Mouse (Mus musculus): ENCODE measurements around the gene Adcy6. TPM values are rescaled to one million over a fixed set of nuclear protein-coding genes. Genes with fewer than 3 reads are reported as not detected.

Gene Adcy6
- total and polyA plus RNA-seq, 3 experiments = 0.06 to 1.5 TPM; not detected in 1

- dilution Hi-C loops (cut with MboI; ENCODE audit: extremely low pct_ligation_motif_present, extremely low pct_unique_long_range_greater_than_20kb, low sequenced_read_pairs) = no loop called here
- in situ Hi-C loops (cut with MboI; ENCODE audit: low pct_ligation_motif_present, low pct_unique_long_range_greater_than_20kb, low sequenced_read_pairs) = no loop called here
- Histone ChIP-seq H3K27ac (ENCODE audit: insufficient read depth, low read depth) (no peak overlapping the region), H3K4me2 (ENCODE audit: insufficient read depth, low read depth, poor library complexity, severe bottlenecking) (no peak overlapping the region), H3K36me3 (replicated peaks in 1 of 2; ENCODE audit: control insufficient read depth in 1 of 2, insufficient read depth in 1 of 2, low read length in 1 of 2) (peaks cover 45 to 82% of the 10 kb centered on the region in 2 experiments), H3K4me3 (replicated peaks in 1 of 3; ENCODE audit: low read depth in 2 of 3, low read length in 2 of 3, poor library complexity in 1 of 3) (no peak overlapping the region), H3K79me2 (replicated peaks; ENCODE audit: control insufficient read depth, extremely low read depth, insufficient read depth, poor library complexity, severe bottlenecking) (peaks cover 56% of the 10 kb centered on the region), H3K4me1 (ENCODE audit: control insufficient read depth in 1 of 2, insufficient read depth in 2 of 2) (peaks cover 2 to 9% of the 10 kb centered on the region in 2 experiments; a peak in 1 of 4 replicates), H3K9ac (ENCODE audit: insufficient read depth, low read depth) (no peak overlapping the region), H3K27me3 (replicated peaks) (no peaks in the 10 kb centered on the region), H3K9me3 (replicated peaks; ENCODE audit: low read length) (no peaks in the 10 kb centered on the region)
- DNase-seq (ENCODE audit: extremely low read depth) = no peak
- TF ChIP-seq CTCF (conservative IDR thresholded peaks at IDR 0.05 in 1 of 2, IDR thresholded peaks at IDR 0.05 in 1 of 2; ENCODE audit: low read depth in 2 of 2, low read length in 2 of 2) = no peak
- no peak for TF ChIP-seq JUND (conservative IDR thresholded peaks at IDR 0.05; ENCODE audit: low read depth, low read length)
- no peak for TF ChIP-seq MAFK (IDR thresholded peaks at IDR 0.05; ENCODE audit: insufficient replicate concordance, low read length)
- no peak for TF ChIP-seq ZNF384 (IDR thresholded peaks at IDR 0.05; ENCODE audit: low read depth, low read length)
- TF ChIP-seq PAX5 (IDR thresholded peaks at IDR 0.05; ENCODE audit: low read length) = no peak
- no peak for TF ChIP-seq ZMIZ1 (IDR thresholded peaks at IDR 0.05; ENCODE audit: low read depth, low read length)
- no peak for TF ChIP-seq POLR2A (IDR thresholded peaks at IDR 0.05; ENCODE audit: low read depth, low read length)
- no peak for TF ChIP-seq ELF1 (IDR thresholded peaks at IDR 0.05; ENCODE audit: low read depth, low read length)
These were observed 52.7 kb downstream of the Adcy6 start for GRCm38 (mm10) chr15:98557186-98557585.

GRCm38 (mm10) chr15:98555881-98556280, 54.0 kb downstream of the Adcy6 start:
- TF ChIP-seq E2F4 (IDR thresholded peaks at IDR 0.05; ENCODE audit: insufficient replicate concordance, low read depth, low read length) (no peak), PAX5 (IDR thresholded peaks at IDR 0.05; ENCODE audit: low read length) (no peak), JUN (IDR thresholded peaks at IDR 0.05; ENCODE audit: insufficient read depth, low read depth, low read length) (no peak), JUND (conservative IDR thresholded peaks at IDR 0.05; ENCODE audit: low read depth, low read length) (no peak), SMC3 (IDR thresholded peaks at IDR 0.05; ENCODE audit: low read depth, low read length) (no peak), IRF4 (IDR thresholded peaks at IDR 0.05; ENCODE audit: low read depth, low read length) (no peak), GABPA (IDR thresholded peaks at IDR 0.05; ENCODE audit: insufficient replicate concordance, low read depth, low read length) (no peak), EP300 (IDR thresholded peaks at IDR 0.05; ENCODE audit: low read length) (no peak), NRF1 (IDR thresholded peaks at IDR 0.05; ENCODE audit: low read depth, low read length) (no peak), CHD1 (IDR thresholded peaks at IDR 0.05; ENCODE audit: low read depth, low read length) (no peak), CHD2 (IDR thresholded peaks at IDR 0.05; ENCODE audit: low read length) (no peak), UBTF (IDR thresholded peaks at IDR 0.05; ENCODE audit: low read depth, low read length) (no peak)
- H3K36me3 ChIP-seq (replicated peaks in 1 of 2; ENCODE audit: control insufficient read depth in 1 of 2, insufficient read depth in 1 of 2, low read length in 1 of 2) = peaks cover 53 to 85% of the 10 kb centered on the region in 2 experiments
- H3K4me3 ChIP-seq (replicated peaks in 1 of 3; ENCODE audit: low read depth in 2 of 3, low read length in 2 of 3, poor library complexity in 1 of 3) = no peak overlapping the region
- H3K27ac ChIP-seq (ENCODE audit: insufficient read depth, low read depth) = no peak overlapping the region
- in situ Hi-C loops (cut with MboI; ENCODE audit: low pct_ligation_motif_present, low pct_unique_long_range_greater_than_20kb, low sequenced_read_pairs) (no loop called here), dilution Hi-C loops (cut with MboI; ENCODE audit: extremely low pct_ligation_motif_present, extremely low pct_unique_long_range_greater_than_20kb, low sequenced_read_pairs) (no loop called here)
- H3K9me3 ChIP-seq (replicated peaks; ENCODE audit: low read length) = no peaks in the 10 kb centered on the region
- H3K4me1 ChIP-seq (ENCODE audit: control insufficient read depth in 1 of 2, insufficient read depth in 2 of 2) = no peaks in the 10 kb centered on the region
- peaks cover 43% of the 10 kb centered on the region for H3K79me2 ChIP-seq (replicated peaks; ENCODE audit: control insufficient read depth, extremely low read depth, insufficient read depth, poor library complexity, severe bottlenecking)
- no peak for DNase-seq (ENCODE audit: extremely low read depth)
- H3K27me3 ChIP-seq (replicated peaks) = no peaks in the 10 kb centered on the region
- no peak overlapping the region for H3K9ac ChIP-seq (ENCODE audit: insufficient read depth, low read depth)
- H3K4me2 ChIP-seq (ENCODE audit: insufficient read depth, low read depth, poor library complexity, severe bottlenecking) = no peak overlapping the region

Measured in CH12.LX (cell line).